Mouse (Mus musculus): ENCODE data around the gene Apba2. TPM values are rescaled to one million over a fixed set of nuclear protein-coding genes. Genes with fewer than 3 reads are reported as not detected.

The Apba2 gene
- polyA plus RNA-seq, 1 experiment from 2014 or later: 18.3 TPM

- no peaks in the 10 kb centered on the region for H3K36me3 ChIP-seq (replicated peaks; ENCODE audit: control insufficient read depth, insufficient read depth, low read depth, low read length)
- no peaks in the 10 kb centered on the region for H3K4me1 ChIP-seq (ENCODE audit: control insufficient read depth, insufficient read depth, low read length)
- H3K9ac ChIP-seq (replicated peaks; ENCODE audit: low read length): no peak overlapping the region
- no peak for ATAC-seq (replicated peaks; ENCODE audit: insufficient number of reproducible peaks, low FRiP score, low TSS enrichment, low read depth)
- no peak overlapping the region for H3K4me2 ChIP-seq (ENCODE audit: low read depth, low read length)
- H3K27ac ChIP-seq (replicated peaks; ENCODE audit: low read depth, low read length): no peak overlapping the region
- DNase-seq (ENCODE audit: low spot score): no peak
- no peaks in the 10 kb centered on the region for H3K27me3 ChIP-seq (ENCODE audit: control insufficient read depth, insufficient read depth, low read length)
- WGBS: 90% methylated on average over 3 of the region's 3 CpGs
- no peak overlapping the region for H3K4me3 ChIP-seq (ENCODE audit: low read depth, low read length)
- H3K9me3 ChIP-seq (replicated peaks; ENCODE audit: control insufficient read depth, low read length): no peaks in the 10 kb centered on the region
Measured at GRCm38 (mm10) chr7:64609866-64610265, 108.4 kb downstream of the Apba2 start.

- H3K36me3 ChIP-seq (replicated peaks; ENCODE audit: control insufficient read depth, insufficient read depth, low read depth, low read length): no peaks in the 10 kb centered on the region
- ATAC-seq (replicated peaks; ENCODE audit: insufficient number of reproducible peaks, low FRiP score, low TSS enrichment, low read depth): no peak
- no peaks in the 10 kb centered on the region for H3K9me3 ChIP-seq (replicated peaks; ENCODE audit: control insufficient read depth, low read length)
- H3K9ac ChIP-seq (replicated peaks; ENCODE audit: low read length): no peak overlapping the region
- no peaks in the 10 kb centered on the region for H3K27me3 ChIP-seq (ENCODE audit: control insufficient read depth, insufficient read depth, low read length)
- H3K4me1 ChIP-seq (ENCODE audit: control insufficient read depth, insufficient read depth, low read length): no peaks in the 10 kb centered on the region
- H3K27ac ChIP-seq (replicated peaks; ENCODE audit: low read depth, low read length): no peak overlapping the region
- no peak overlapping the region for H3K4me3 ChIP-seq (ENCODE audit: low read depth, low read length)
- DNase-seq (ENCODE audit: low spot score): no peak
- 69% methylated on average over 4 of the region's 4 CpGs for WGBS
- no peak overlapping the region for H3K4me2 ChIP-seq (ENCODE audit: low read depth, low read length)
Measured at GRCm38 (mm10) chr7:64610875-64611274, 109.4 kb downstream of the Apba2 start.

- Histone ChIP-seq H3K27ac (replicated peaks; ENCODE audit: low read depth, low read length) (no peak overlapping the region), H3K4me2 (ENCODE audit: low read depth, low read length) (no peak overlapping the region), H3K27me3 (ENCODE audit: control insufficient read depth, insufficient read depth, low read length) (no peaks in the 10 kb centered on the region), H3K4me3 (ENCODE audit: low read depth, low read length) (no peak overlapping the region), H3K9ac (replicated peaks; ENCODE audit: low read length) (no peak overlapping the region), H3K9me3 (replicated peaks; ENCODE audit: control insufficient read depth, low read length) (no peaks in the 10 kb centered on the region), H3K4me1 (ENCODE audit: control insufficient read depth, insufficient read depth, low read length) (no peaks in the 10 kb centered on the region), H3K36me3 (replicated peaks; ENCODE audit: control insufficient read depth, insufficient read depth, low read depth, low read length) (no peaks in the 10 kb centered on the region)
- ATAC-seq (replicated peaks; ENCODE audit: insufficient number of reproducible peaks, low FRiP score, low TSS enrichment, low read depth) (no peak), DNase-seq (ENCODE audit: low spot score) (no peak)
- 90% methylated on average over 4 of the region's 4 CpGs for WGBS
Measured at GRCm38 (mm10) chr7:64619261-64619660, 117.8 kb downstream of the Apba2 start.

GRCm38 (mm10) chr7:64626494-64626893 lies 125.0 kb downstream of the Apba2 start:
- H3K4me2 ChIP-seq (ENCODE audit: low read depth, low read length): no peak overlapping the region
- ATAC-seq (replicated peaks; ENCODE audit: insufficient number of reproducible peaks, low FRiP score, low TSS enrichment, low read depth) (no peak), DNase-seq (ENCODE audit: low spot score) (no peak)
- H3K4me1 ChIP-seq (ENCODE audit: control insufficient read depth, insufficient read depth, low read length): no peaks in the 10 kb centered on the region
- no peak overlapping the region for H3K4me3 ChIP-seq (ENCODE audit: low read depth, low read length)
- no peaks in the 10 kb centered on the region for H3K9me3 ChIP-seq (replicated peaks; ENCODE audit: control insufficient read depth, low read length)
- no peaks in the 10 kb centered on the region for H3K27me3 ChIP-seq (ENCODE audit: control insufficient read depth, insufficient read depth, low read length)
- H3K9ac ChIP-seq (replicated peaks; ENCODE audit: low read length): no peak overlapping the region
- 84% methylated on average over 8 of the region's 8 CpGs for WGBS
- no peak overlapping the region for H3K27ac ChIP-seq (replicated peaks; ENCODE audit: low read depth, low read length)
- no peaks in the 10 kb centered on the region for H3K36me3 ChIP-seq (replicated peaks; ENCODE audit: control insufficient read depth, insufficient read depth, low read depth, low read length)

GRCm38 (mm10) chr7:64627972-64628655 lies 126.6 kb downstream of the Apba2 start:
- Histone ChIP-seq H3K9me3 (replicated peaks; ENCODE audit: control insufficient read depth, low read length) (no peaks in the 10 kb centered on the region), H3K4me2 (ENCODE audit: low read depth, low read length) (no peak overlapping the region), H3K36me3 (replicated peaks; ENCODE audit: control insufficient read depth, insufficient read depth, low read depth, low read length) (no peaks in the 10 kb centered on the region), H3K4me3 (ENCODE audit: low read depth, low read length) (no peak overlapping the region), H3K9ac (replicated peaks; ENCODE audit: low read length) (no peak overlapping the region), H3K27ac (replicated peaks; ENCODE audit: low read depth, low read length) (no peak overlapping the region), H3K27me3 (ENCODE audit: control insufficient read depth, insufficient read depth, low read length) (no peaks in the 10 kb centered on the region), H3K4me1 (ENCODE audit: control insufficient read depth, insufficient read depth, low read length) (0 out of 2 replicates have a peak, but pooled peaks cover 2% of the 10 kb centered on the region)
- 65% methylated on average over 8 of the region's 8 CpGs for WGBS
- DNase-seq (ENCODE audit: low spot score) (no peak), ATAC-seq (replicated peaks; ENCODE audit: insufficient number of reproducible peaks, low FRiP score, low TSS enrichment, low read depth) (no peak)

- H3K27ac ChIP-seq (replicated peaks; ENCODE audit: low read depth, low read length): no peak overlapping the region
- ATAC-seq (replicated peaks; ENCODE audit: insufficient number of reproducible peaks, low FRiP score, low TSS enrichment, low read depth) (no peak), DNase-seq (ENCODE audit: low spot score) (no peak)
- 0 out of 2 replicates have a peak, but pooled peaks cover 2% of the 10 kb centered on the region for H3K4me1 ChIP-seq (ENCODE audit: control insufficient read depth, insufficient read depth, low read length)
- H3K9me3 ChIP-seq (replicated peaks; ENCODE audit: control insufficient read depth, low read length): no peaks in the 10 kb centered on the region
- H3K4me3 ChIP-seq (ENCODE audit: low read depth, low read length): no peak overlapping the region
- H3K27me3 ChIP-seq (ENCODE audit: control insufficient read depth, insufficient read depth, low read length): no peaks in the 10 kb centered on the region
- H3K4me2 ChIP-seq (ENCODE audit: low read depth, low read length): no peak overlapping the region
- 81% methylated on average over 6 of the region's 6 CpGs for WGBS
- H3K36me3 ChIP-seq (replicated peaks; ENCODE audit: control insufficient read depth, insufficient read depth, low read depth, low read length): no peaks in the 10 kb centered on the region
- H3K9ac ChIP-seq (replicated peaks; ENCODE audit: low read length): no peak overlapping the region
Measured at GRCm38 (mm10) chr7:64630697-64631096, 129.2 kb downstream of the Apba2 start.

GRCm38 (mm10) chr7:64631131-64631530 lies 129.6 kb downstream of the Apba2 start:
- no peak for DNase-seq (ENCODE audit: low spot score)

GRCm38 (mm10) chr7:64631781-64632351 lies 130.4 kb downstream of the Apba2 start:
- Histone ChIP-seq H3K27me3 (ENCODE audit: control insufficient read depth, insufficient read depth, low read length) (no peaks in the 10 kb centered on the region), H3K4me2 (ENCODE audit: low read depth, low read length) (no peak overlapping the region), H3K36me3 (replicated peaks; ENCODE audit: control insufficient read depth, insufficient read depth, low read depth, low read length) (no peaks in the 10 kb centered on the region), H3K9ac (replicated peaks; ENCODE audit: low read length) (no peak overlapping the region), H3K9me3 (replicated peaks; ENCODE audit: control insufficient read depth, low read length) (no peaks in the 10 kb centered on the region), H3K4me3 (ENCODE audit: low read depth, low read length) (no peak overlapping the region), H3K4me1 (ENCODE audit: control insufficient read depth, insufficient read depth, low read length) (0 out of 2 replicates have a peak, but pooled peaks cover 2% of the 10 kb centered on the region), H3K27ac (replicated peaks; ENCODE audit: low read depth, low read length) (no peak overlapping the region)
- DNase-seq (ENCODE audit: low spot score) (peak; percentile 61), ATAC-seq (replicated peaks; ENCODE audit: insufficient number of reproducible peaks, low FRiP score, low TSS enrichment, low read depth) (no peak)
- WGBS: 36% methylated on average over 6 of the region's 6 CpGs

More at GRCm38 (mm10) chr7:64631131-64631530, 129.6 kb downstream of the Apba2 start:
- ATAC-seq (replicated peaks; ENCODE audit: insufficient number of reproducible peaks, low FRiP score, low TSS enrichment, low read depth): no peak
- 0 out of 2 replicates have a peak, but pooled peaks cover 2% of the 10 kb centered on the region for H3K4me1 ChIP-seq (ENCODE audit: control insufficient read depth, insufficient read depth, low read length)
- no peaks in the 10 kb centered on the region for H3K27me3 ChIP-seq (ENCODE audit: control insufficient read depth, insufficient read depth, low read length)
- H3K9ac ChIP-seq (replicated peaks; ENCODE audit: low read length): no peak overlapping the region
- WGBS: 62% methylated on average over 6 of the region's 6 CpGs
- no peaks in the 10 kb centered on the region for H3K9me3 ChIP-seq (replicated peaks; ENCODE audit: control insufficient read depth, low read length)
- H3K4me3 ChIP-seq (ENCODE audit: low read depth, low read length): no peak overlapping the region
- H3K36me3 ChIP-seq (replicated peaks; ENCODE audit: control insufficient read depth, insufficient read depth, low read depth, low read length): no peaks in the 10 kb centered on the region
- no peak overlapping the region for H3K27ac ChIP-seq (replicated peaks; ENCODE audit: low read depth, low read length)
- H3K4me2 ChIP-seq (ENCODE audit: low read depth, low read length): no peak overlapping the region

All from embryonic facial prominence, embryonic 11.5 days (tissue).